Mouse (Mus musculus) left cerebral cortex, postnatal 14 days (tissue): Measurements from ENCODE around the gene Enpp5. TPM values are rescaled to one million over a fixed set of nuclear protein-coding genes. Genes with fewer than 3 reads are reported as not detected.
A peak's percentile ranks its signal among the peaks of the same experiment; 100 is the strongest.

Experiments used
- DNase-seq, 2 experiments: peaks; one replicate each; pipeline ENCODE4 v3.0.0; 2021 to 2022; ENCODE audit warnings: low spot score in 2 of 2, mixed read lengths in 1 of 2
- intact Hi-C: fragments of 180-260 bp; cut with DNase I; formaldehyde crosslinking; loops from one replicate; pipeline ENCODE4 v1.15.1; 2025
- long read RNA-seq, 2 experiments: library from polyadenylated mRNA; stranded (forward); transcript quantifications; one replicate each; pipeline ENCODE4 v2.0.0; 2021
- total RNA-seq, 2 experiments: library from RNA; stranded (reverse); gene quantifications; 2 replicates each; pipeline ENCODE4 v1.2.3; 2021

Gene Enpp5
- total RNA-seq = 100 to 1,000 TPM; 147 to 151 TPM
- long read RNA-seq, experiment 1, transcript Enpp5-201 (4 exons, 2,534 nt) = major isoform, 22 of 134 reads
- long read RNA-seq, experiment 1, transcript Enpp5-203 (4 exons, 2,490 nt) = minor isoform, 7 of 134 reads
- long read RNA-seq, experiment 1, partial matches to known transcripts = 97 of 134 reads
- long read RNA-seq, experiment 1, other reads (novel, unspliced or antisense) = 8 of 134 reads
- long read RNA-seq, experiment 2, transcript Enpp5-203 (4 exons, 2,490 nt) = minor isoform, 5 of 119 reads
- long read RNA-seq, experiment 2, transcript Enpp5-201 (4 exons, 2,534 nt) = major isoform, 18 of 119 reads
- long read RNA-seq, experiment 2, partial matches to known transcripts = 85 of 119 reads
- long read RNA-seq, experiment 2, other reads (novel, unspliced or antisense) = 11 of 119 reads

GRCm38 (mm10) chr17:44078631-44079350, at the start of gene Enpp5:
TSS of gene Enpp5 (plus strand) at chr17:44078813.
- DNase-seq = peak; percentile 92 to 93
- intact Hi-C loops = loop anchor here (5.0 kb wide), 2 partner anchors 54 to 179 kb away; no protein-coding TSS in a partner anchor

GRCm38 (mm10) chr17:44029616-44030015, 49.0 kb upstream of the Enpp5 start:
- DNase-seq = peak in 1 of 2 experiments; percentile 42
- intact Hi-C loops = loop anchor here (5.0 to 10.0 kb wide), 2 partner anchors 77 to 325 kb away; no protein-coding TSS in a partner anchor

DNA sequence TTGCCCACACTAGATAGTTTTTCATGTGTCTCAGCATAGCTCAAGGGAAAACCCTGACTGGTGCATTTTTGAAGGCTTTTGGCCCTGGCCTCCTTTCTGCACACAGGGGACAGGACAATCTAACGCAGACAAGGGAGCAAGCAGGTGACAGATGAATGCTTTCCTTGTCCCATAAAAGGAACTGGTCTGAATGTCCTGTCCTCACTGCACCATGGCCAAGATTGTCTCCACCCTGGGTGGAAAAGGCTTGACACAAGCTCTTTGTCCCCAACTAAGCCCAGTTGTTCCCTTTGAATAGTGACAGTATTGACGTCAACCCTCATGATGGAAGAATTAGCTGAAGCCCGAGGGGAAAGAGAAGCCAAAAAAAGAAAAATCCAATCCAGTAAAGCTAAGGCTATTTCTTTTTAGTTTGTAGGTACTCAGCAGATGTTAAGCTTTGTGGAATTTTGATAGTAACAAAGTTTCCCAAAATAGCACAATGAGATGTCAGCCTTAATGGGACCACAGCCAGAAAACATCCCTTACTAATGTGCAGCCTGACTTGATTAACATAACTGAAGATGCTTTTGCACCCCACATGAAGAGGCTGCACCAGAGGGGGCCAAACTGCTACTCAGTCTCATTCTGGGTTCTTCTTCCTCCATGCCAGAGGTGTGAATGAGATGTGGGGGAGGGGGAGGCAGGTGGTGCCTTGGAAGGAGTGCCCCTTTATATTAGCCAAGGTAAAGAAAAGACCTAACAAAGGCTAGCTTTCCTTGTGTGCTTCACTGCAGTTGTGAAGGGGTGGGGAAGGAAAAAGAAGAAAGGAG, 47.6 kb upstream of the Enpp5 start:
- DNase-seq = peak; percentile 21 to 53
- intact Hi-C loops = loop anchor here (10.0 kb wide), 1 partner anchor 326 kb away; no protein-coding TSS in a partner anchor

DNA sequence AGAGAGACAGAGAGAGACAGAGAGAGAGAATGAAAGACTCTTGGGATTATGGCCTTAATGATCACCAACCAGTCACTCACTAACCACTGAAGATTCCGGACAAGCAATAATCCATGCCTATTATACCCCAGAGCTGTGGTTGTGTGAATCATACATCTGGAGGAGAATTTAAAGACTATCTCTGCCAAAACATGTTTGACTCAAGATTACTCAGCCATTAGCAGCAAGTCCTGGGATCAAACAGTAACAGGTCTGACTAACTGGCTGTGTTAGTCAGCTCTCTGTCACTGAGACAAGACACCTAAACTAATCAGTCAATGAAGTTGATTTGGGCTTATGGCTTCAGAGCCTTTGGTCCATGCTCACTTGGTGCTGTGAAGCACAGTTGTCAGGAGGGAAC, 43.6 kb upstream of the Enpp5 start:
- no peak for DNase-seq
- intact Hi-C loops = loop anchor here (10.0 kb wide), 1 partner anchor 330 kb away; no protein-coding TSS in a partner anchor

- peak; percentile 50 to 67 for DNase-seq
- intact Hi-C loops = loop anchor here (2.0 to 10.0 kb wide), 2 partner anchors 156 to 334 kb away; no protein-coding TSS in a partner anchor
Measured at GRCm38 (mm10) chr17:44038656-44039055, 40.0 kb upstream of the Enpp5 start.

DNA sequence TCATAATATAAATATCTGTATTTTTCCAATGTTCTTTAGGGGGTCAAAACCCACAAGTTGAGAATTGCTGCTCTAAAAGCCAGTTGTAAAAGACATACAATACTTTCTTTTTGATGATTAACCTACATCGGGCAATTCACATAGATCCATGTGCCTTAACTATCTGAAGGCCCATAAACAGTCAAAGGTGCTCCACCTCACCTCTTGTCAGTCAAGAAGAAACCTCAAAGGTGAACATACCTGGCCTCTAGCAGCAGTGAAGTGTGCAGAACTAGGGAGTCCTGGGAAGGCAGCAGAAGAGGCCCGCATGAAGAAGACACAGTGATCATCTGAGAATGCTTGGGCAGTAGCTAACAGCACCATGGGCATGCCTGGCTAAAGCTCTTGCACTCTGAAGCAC, 38.2 kb upstream of the Enpp5 start:
- DNase-seq = no peak
- intact Hi-C loops = no loop called here

GRCm38 (mm10) chr17:44042301-44042700, 36.3 kb upstream of the Enpp5 start:
- intact Hi-C loops = no loop called here
- DNase-seq = no peak

- DNase-seq = no peak
- intact Hi-C loops = no loop called here
Measured at GRCm38 (mm10) chr17:44042861-44043260, 35.8 kb upstream of the Enpp5 start.

DNA sequence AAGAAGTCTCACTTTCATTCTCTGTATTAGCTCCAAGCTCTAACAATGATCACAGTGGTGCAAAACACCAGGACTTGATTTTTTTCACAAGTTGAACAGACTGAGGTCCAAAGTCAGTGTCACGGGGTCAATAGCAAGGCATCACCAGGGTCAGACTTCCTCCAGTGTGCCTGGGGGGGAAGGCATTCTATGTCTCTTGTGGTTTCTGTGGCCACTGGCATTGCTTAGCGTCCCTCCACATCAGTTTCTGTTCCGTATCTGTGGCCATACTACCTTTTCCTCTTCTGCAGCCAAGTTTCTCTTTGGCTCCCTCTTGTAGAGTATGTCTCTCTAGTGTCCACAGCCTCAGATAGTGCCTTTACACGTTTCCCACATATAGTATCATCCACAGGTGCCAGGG, 25.2 kb upstream of the Enpp5 start:
- intact Hi-C loops = no loop called here
- no peak for DNase-seq

DNA sequence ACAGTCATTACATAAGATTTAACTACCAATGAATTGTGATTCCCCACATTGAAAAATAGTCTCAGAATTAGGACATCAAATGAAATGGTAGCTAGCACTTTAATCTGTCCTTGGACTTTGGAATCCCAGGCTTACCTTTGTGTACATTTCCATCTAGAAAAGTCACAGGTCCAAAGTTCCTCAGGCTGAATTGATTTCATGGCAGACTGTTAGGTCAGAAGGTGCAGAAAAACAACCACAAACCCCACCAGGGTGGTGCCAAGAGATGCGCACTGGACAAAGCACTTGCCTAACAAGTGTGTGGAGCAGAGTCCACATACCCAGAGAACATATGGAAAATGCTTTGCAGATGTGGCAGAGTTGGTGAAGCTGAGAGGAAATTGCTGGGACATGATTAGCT, 21.5 kb upstream of the Enpp5 start:
- no peak for DNase-seq
- intact Hi-C loops = no loop called here

- intact Hi-C loops = no loop called here
- no peak for DNase-seq
Measured at GRCm38 (mm10) chr17:44058145-44058544, 20.5 kb upstream of the Enpp5 start.

DNA sequence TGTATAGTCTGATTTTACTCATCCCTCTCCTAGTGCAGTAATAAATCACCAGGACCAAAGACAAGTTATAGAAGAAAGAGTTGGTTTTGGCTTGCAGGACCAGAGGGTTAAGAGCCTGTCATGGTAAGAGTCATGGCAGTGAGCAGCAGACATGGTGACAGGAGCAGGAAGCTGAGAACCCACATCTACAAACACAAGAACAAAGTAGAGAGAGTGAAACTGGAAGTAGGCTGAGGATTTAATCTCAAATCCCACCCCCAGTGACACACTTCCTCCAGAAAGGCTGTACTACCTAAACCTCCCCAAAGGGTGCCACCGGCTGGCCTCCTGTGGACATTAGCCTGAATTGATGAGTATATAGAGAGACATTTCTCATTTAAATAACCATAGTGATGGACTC, 17.8 kb upstream of the Enpp5 start:
- intact Hi-C loops = no loop called here

DNA sequence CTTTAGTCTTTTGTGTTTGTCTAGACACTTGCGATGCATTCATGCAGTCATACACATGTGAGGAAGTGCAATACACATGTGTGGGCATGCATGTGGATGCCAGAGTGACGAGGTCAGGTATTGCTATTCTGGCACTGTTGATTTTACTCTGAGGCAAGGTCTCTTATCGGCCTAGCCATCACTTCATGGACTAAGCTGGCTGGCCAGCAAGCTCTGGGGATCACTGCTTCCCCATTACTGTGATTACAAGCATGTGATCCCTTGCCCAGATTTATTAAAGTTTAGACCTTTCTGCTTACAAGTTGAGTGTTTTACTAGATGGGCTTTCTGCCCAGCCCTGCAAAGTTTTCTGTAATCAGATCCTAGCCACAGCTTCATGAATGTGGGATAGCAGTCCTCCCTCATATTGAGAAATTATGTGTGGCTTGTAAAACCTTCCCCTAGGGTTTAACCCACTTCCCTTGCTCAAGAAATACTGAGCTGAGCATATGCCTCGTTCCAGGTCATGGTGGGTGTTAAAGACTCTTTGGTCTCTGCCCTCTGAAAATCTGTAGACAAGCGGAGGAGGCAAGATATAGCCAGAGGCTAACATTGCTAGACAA, 17.2 kb upstream of the Enpp5 start:
- DNase-seq = no peak
- intact Hi-C loops = no loop called here

More for the DNA sequence above, 17.8 kb upstream of the Enpp5 start:
- DNase-seq = no peak

- intact Hi-C loops = no loop called here
- DNase-seq = no peak
Measured at GRCm38 (mm10) chr17:44068876-44069275, 9.7 kb upstream of the Enpp5 start.

GRCm38 (mm10) chr17:44071680-44072079, 6.9 kb upstream of the Enpp5 start:
- no peak for DNase-seq
- intact Hi-C loops = no loop called here

GRCm38 (mm10) chr17:44075601-44076000, 3.0 kb upstream of the Enpp5 start:
- intact Hi-C loops = loop anchor here (5.0 kb wide), 2 partner anchors 57 to 182 kb away; no protein-coding TSS in a partner anchor
- DNase-seq = no peak

DNA sequence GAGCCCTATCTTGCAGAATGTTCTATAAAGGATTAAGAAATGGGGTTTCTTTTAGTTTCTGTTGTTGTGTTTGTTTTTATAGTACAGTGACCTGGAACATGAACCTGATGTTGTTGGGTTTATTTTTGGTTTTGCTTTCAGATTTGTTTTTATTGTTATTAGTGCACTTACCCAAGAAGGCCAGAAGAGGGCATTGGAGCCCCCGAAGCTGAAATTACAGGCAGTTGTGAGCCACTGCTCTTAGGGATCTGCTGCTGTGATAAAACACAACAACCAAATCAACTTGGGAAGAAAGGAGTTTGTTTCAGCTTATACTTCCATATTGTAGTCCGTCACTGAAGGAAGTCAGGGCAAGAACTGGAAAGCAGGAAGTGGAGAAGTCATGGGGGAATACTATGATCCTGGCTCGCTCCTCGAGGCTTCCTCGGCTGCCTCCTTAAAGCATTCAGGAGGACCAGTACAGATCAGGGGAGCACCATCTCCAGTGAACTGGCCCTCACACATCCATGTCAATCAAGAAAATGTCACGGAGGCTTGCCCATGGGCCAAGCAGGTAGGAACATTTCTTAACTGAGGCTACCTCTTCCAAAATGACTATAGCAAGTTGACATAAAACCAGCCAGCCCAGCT, 2.4 kb upstream of the Enpp5 start:
- peak; percentile 21 to 25 for DNase-seq
- intact Hi-C loops = loop anchor here (5.0 kb wide), 2 partner anchors 56 to 181 kb away; no protein-coding TSS in a partner anchor

DNA sequence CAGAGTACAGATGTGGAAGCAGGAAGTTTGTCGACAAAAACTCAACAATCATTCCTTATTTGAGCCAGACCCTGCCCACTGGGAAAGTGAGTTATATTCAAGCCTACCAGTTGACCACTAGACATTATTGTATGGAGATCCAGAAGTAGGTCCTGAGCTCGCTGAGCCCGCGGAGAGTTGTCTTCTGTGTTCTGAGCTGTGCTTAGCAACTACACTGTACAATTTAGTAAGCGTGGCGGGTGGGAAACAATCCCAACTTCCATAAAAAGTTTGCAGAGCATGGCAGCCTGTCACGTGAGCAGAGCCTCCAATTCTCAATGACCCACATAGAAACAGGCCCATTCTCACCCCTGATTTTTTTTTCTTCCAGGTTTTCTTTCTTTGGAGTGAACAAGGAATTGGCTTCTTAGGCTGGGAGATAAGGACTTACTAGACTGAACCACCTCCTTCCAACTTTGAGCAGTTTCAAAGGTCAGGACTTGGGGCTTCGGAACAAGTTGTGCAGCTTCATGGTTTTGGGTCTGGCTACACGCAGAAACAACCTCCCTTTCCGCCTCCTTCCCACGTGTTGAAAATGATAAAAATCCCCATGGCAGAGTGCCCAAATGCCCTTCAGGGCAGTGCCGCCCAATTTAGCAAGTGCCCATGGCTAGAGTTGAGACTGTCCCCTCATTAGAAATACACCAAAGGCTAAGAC, 1.3 kb upstream of the Enpp5 start:
- intact Hi-C loops = loop anchor here (5.0 kb wide), 2 partner anchors 55 to 180 kb away; no protein-coding TSS in a partner anchor
- DNase-seq = no peak
